ENCODE assay signal across 8 mouse cellular contexts in the genomic region with DNA sequence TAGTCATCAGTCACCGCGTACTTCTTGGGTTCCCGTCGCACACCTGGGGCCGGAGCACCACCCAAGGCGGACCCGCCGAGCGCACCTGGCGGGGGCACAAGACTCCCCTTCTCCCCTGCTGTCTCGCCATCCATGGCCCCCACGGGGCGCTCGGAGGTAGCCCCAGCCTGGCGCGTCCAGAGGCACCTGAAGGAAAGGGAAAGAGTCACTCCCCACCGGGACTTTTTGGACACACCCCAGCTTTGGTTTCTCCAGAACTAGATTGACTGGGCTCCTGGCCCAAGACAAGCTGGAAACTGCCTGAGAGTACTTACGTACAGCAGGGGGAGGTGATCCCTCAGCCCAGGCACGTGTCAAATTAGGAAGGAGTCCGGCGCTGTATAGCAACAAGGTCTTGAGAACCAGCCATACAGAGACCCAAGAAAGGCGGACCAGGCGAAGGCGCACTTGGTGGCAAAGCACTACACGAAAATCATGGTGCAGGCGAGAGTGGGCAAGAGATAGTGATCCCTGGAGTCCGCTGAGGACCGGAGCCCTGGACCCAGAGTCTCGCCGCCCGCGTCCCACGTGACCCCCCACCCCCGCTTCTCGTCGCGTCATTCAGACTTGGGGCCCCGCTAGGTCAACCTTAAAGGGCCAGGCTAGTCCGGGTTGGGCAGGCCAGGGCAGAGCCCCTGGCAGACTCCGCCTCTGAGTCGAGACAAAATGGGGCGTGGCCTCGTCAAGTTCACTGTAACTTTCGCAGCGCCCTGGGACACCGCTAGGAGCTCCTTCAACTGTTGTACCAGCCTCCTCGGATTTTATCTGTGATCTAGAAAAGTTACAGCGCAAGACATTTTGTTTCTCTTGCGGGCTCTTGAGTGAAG. TPM values are rescaled to one million over a fixed set of nuclear protein-coding genes. Genes with fewer than 3 reads are reported as not detected.
A peak's percentile ranks its signal among the peaks of the same experiment; 100 is the strongest.
DNase-seq lines count a peak whose midpoint lies in the region; ATAC-seq and TF ChIP-seq lines count a peak whose summit lies in the region.

Mapkapk3 (minus strand) TSS at position 667 of the 866 bp plus-strand sequence.

- peaks cover 61% of the 10 kb centered on the region for H3K4me1 ChIP-seq in E14TG2a.4 (replicated peaks; ENCODE audit: low read depth, low read length)
- H3K4me1 ChIP-seq in heart, embryonic 15.5 days (replicated peaks), result peaks cover 22% of the 10 kb centered on the region
- peaks cover 3% of the 10 kb centered on the region; the same call in 1 of the 2 replicates for H3K4me1 ChIP-seq in lung, embryonic 14.5 days (ENCODE audit: insufficient read depth)
- H3K4me1 ChIP-seq in neural tube, embryonic 15.5 days, result peaks cover 15% of the 10 kb centered on the region

- peak within 1 kb of the TSS; percentile 55 for H3K9ac ChIP-seq in heart, embryonic 15.5 days
- peak within 1 kb of the TSS; percentile 48 for H3K9ac ChIP-seq in lung, embryonic 14.5 days
- H3K9ac ChIP-seq in neural tube, embryonic 15.5 days (replicated peaks), result peak within 1 kb of the TSS; percentile 38

- peak; percentile 83 for ATAC-seq in heart, embryonic 15.5 days (replicated peaks; ENCODE audit: insufficient number of reproducible peaks, insufficient read depth, low FRiP score, low read depth)
- ATAC-seq in lung, embryonic 14.5 days (ENCODE audit: insufficient read depth), result peak; percentile 86
- ATAC-seq in neural tube, embryonic 15.5 days (ENCODE audit: low FRiP score), result 0 out of 2 replicates have a peak, but pooled peaks have one; percentile 62

- no peak for TF ChIP-seq CTCF in E14TG2a.4 (conservative IDR thresholded peaks at IDR 0.05; ENCODE audit: low read length)
- TF ChIP-seq CTCF in lung, embryonic 14.5 days (IDR thresholded peaks at IDR 0.05; ENCODE audit: low read depth), result peak; percentile 47

- peak; percentile 70 for DNase-seq in brain, adult 2 months (ENCODE audit: low read depth, low spot score)
- peak; percentile 94 for DNase-seq in fibroblast of lung, adult 2 months (ENCODE audit: low read depth)
- peak; percentile 93 for DNase-seq in kidney, postnatal 14 days
- peak; percentile 94 for DNase-seq in lung, embryonic 14.5 days
- peak; percentile 79 to 83 for DNase-seq in thymus, postnatal 10 days (ENCODE audit: low spot score in 2 of 2)

- peak within 1 kb of the TSS; percentile 92 for H3K4me2 ChIP-seq in heart, embryonic 15.5 days
- H3K4me2 ChIP-seq in lung, embryonic 14.5 days, result peak within 1 kb of the TSS; percentile 89
- peak within 1 kb of the TSS; percentile 85 for H3K4me2 ChIP-seq in neural tube, embryonic 15.5 days

- H3K36me3 ChIP-seq in E14TG2a.4 (ENCODE audit: insufficient read depth, low read length), result peaks cover 25% of the 10 kb centered on the region
- no peaks in the 10 kb centered on the region for H3K36me3 ChIP-seq in heart, embryonic 15.5 days
- H3K36me3 ChIP-seq in lung, embryonic 14.5 days (ENCODE audit: insufficient read depth), result no peaks in the 10 kb centered on the region
- H3K36me3 ChIP-seq in neural tube, embryonic 15.5 days, result no peaks in the 10 kb centered on the region

- peak within 1 kb of the TSS; percentile 87 for H3K4me3 ChIP-seq in E14TG2a.4 (replicated peaks; ENCODE audit: low read length)
- peak within 1 kb of the TSS; percentile 62 for H3K4me3 ChIP-seq in heart, embryonic 15.5 days
- H3K4me3 ChIP-seq in lung, embryonic 14.5 days (ENCODE audit: low read depth, low read length), result peak within 1 kb of the TSS; percentile 48
- H3K4me3 ChIP-seq in neural tube, embryonic 15.5 days (replicated peaks), result peak within 1 kb of the TSS; percentile 43

- H3K27me3 ChIP-seq in E14TG2a.4 (ENCODE audit: insufficient read depth, low read length), result no peaks in the 10 kb centered on the region; the same call in 1 of the 2 replicates
- H3K27me3 ChIP-seq in heart, embryonic 15.5 days, result no peaks in the 10 kb centered on the region
- no peaks in the 10 kb centered on the region for H3K27me3 ChIP-seq in lung, embryonic 14.5 days (ENCODE audit: insufficient read depth, low read length)
- H3K27me3 ChIP-seq in neural tube, embryonic 15.5 days (replicated peaks), result peaks cover 36% of the 10 kb centered on the region

- peak within 1 kb of the TSS; percentile 62 for H3K27ac ChIP-seq in heart, embryonic 15.5 days
- H3K27ac ChIP-seq in lung, embryonic 14.5 days (ENCODE audit: low read depth), result peak within 1 kb of the TSS; percentile 48; the same call in 1 of the 2 replicates
- no peak within 1 kb of the TSS for H3K27ac ChIP-seq in neural tube, embryonic 15.5 days (replicated peaks)

- no peaks in the 10 kb centered on the region for H3K9me3 ChIP-seq in E14TG2a.4 (ENCODE audit: low read length)
- H3K9me3 ChIP-seq in heart, embryonic 15.5 days (replicated peaks), result no peaks in the 10 kb centered on the region
- no peaks in the 10 kb centered on the region for H3K9me3 ChIP-seq in lung, embryonic 14.5 days (ENCODE audit: low read depth, low read length)
- H3K9me3 ChIP-seq in neural tube, embryonic 15.5 days (replicated peaks), result no peaks in the 10 kb centered on the region

- 2% methylated on average over 48 of the region's 49 CpGs for WGBS in heart, embryonic 15.5 days
- WGBS in lung, embryonic 14.5 days, result 2% methylated on average over 49 of the region's 49 CpGs
- WGBS in neural tube, embryonic 15.5 days, result 5% methylated on average over 47 of the region's 49 CpGs

RNA-seq across cellular contexts. Expression of gene Mapkapk3, which starts in this region (rescaled TPM):
- 6.9 and 12.9 TPM in 2 replicates for polyA plus RNA-seq in heart, embryonic 15.5 days (2015; fragmentation: Nextera tagmentation; extraction: Ambion mirVana)
- polyA plus RNA-seq in lung, embryonic 14.5 days (2014; fragmentation: Nextera tagmentation; extraction: Ambion mirVana), result 7.8 and 8.3 TPM in 2 replicates
- polyA plus RNA-seq in neural tube, embryonic 15.5 days (2015; fragmentation: Nextera tagmentation; extraction: Ambion mirVana), result 2.2 and 9.4 TPM in 2 replicates
